Mouse (Mus musculus) intestine, postnatal 0 days (tissue): ENCODE measurements around the gene Tlcd1. TPM values are rescaled to one million over a fixed set of nuclear protein-coding genes. Genes with fewer than 3 reads are reported as not detected.

Experiments used
- ATAC-seq: fragments of 200-750 bp; cut with Nextera tagmentation; 2 replicates; pipeline ENCODE4 v1.8.0; 2017; ENCODE audit warnings: mild to moderate bottlenecking, moderate TSS enrichment, moderate library complexity
- H3K27ac ChIP-seq: fragments of 300-500 bp; sonication (generic); 2 replicates; pipeline ENCODE4 v1.5.1; 2014; ENCODE audit warnings: mild to moderate bottlenecking, low read depth, low read length, moderate library complexity
- H3K27me3 ChIP-seq: fragments of 300-500 bp; sonication (generic); replicated peaks from 2 replicates; pipeline ENCODE4 v1.6.1; 2014; ENCODE audit warnings: low read length, mixed read lengths; ENCODE audit not compliant: control insufficient read depth, insufficient read depth
- H3K36me3 ChIP-seq: fragments of 300-500 bp; sonication (generic); 2 replicates; pipeline ENCODE4 v1.6.1; 2014; ENCODE audit warnings: mild to moderate bottlenecking, moderate library complexity; ENCODE audit not compliant: control insufficient read depth, insufficient read depth
- H3K4me1 ChIP-seq: fragments of 300-500 bp; sonication (generic); replicated peaks from 2 replicates; pipeline ENCODE4 v1.6.1; 2014; ENCODE audit warnings: antibody characterized with exemption, low read length, mixed read lengths; ENCODE audit not compliant: control insufficient read depth, insufficient read depth
- H3K4me2 ChIP-seq: fragments of 300-500 bp; sonication (generic); replicated peaks from 2 replicates; pipeline ENCODE4 v1.6.1; 2014; ENCODE audit warnings: low read depth, mild to moderate bottlenecking, moderate library complexity
- H3K4me3 ChIP-seq: fragments of 300-500 bp; sonication (generic); 2 replicates; pipeline ENCODE4 v1.5.1; 2014; ENCODE audit warnings: low read depth, low read length
- H3K9ac ChIP-seq: fragments of 300-500 bp; sonication (generic); 2 replicates; pipeline ENCODE4 v1.6.1; 2014; ENCODE audit warnings: mild to moderate bottlenecking, low read depth, low read length
- H3K9me3 ChIP-seq: fragments of 300-500 bp; sonication (generic); 2 replicates; pipeline ENCODE4 v1.6.1; 2016; ENCODE audit warnings: mixed run types; ENCODE audit not compliant: control insufficient read depth
- CTCF ChIP-seq: sonication (generic); IDR thresholded peaks from 2 replicates; pipeline ENCODE4 v1.5.1; 2016; ENCODE audit warnings: low read depth, mild to moderate bottlenecking, control low read depth, antibody characterized with exemption, moderate library complexity
- whole genome bisulfite sequencing: fragments of 180-500 bp; shearing (Covaris S2); extraction: QIAGEN DNeasy Blood & Tissue Kit; methylation state at CpG from one replicate; pipeline ENCODE4 v1.1.7; 2014; 5-methylcytosine and 5-hydroxymethylcytosine counted together
- polyA plus RNA-seq: library from polyadenylated mRNA; unstranded; fragments of >200 nt; fragmentation: Nextera tagmentation; extraction: Ambion mirVana; gene quantifications from 2 replicates; pipeline ENCODE4 v1.2.1, GENCODE M21; 2015

Gene Tlcd1
- polyA plus RNA-seq, 1 experiment from 2014 or later, result 14.1 TPM

DNA sequence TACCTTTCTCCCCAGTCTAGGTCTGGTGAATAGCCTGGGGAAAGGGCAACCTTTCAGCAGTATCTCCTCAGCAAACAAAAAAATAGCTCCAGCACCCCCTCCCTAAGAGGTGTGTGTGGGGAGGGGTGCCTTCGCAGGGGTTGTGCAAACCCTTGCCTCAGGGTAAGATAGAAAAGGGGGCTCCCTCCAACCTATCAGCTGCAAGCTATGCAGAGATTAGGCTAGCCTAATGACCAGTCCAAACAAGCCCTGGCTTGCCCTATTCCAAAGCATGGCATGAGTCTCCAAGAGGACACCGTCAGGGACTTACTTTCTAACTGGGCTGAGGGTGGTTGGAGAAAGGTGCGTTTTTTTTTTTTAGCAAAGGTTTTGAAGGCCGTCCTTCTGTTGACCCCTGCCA, 10.3 kb upstream of the Tlcd1 start:
- Histone ChIP-seq H3K36me3 (peaks cover 14% of the 10 kb centered on the region), H3K9me3 (no peaks in the 10 kb centered on the region), H3K27me3 (no peaks in the 10 kb centered on the region), H3K27ac (peak overlapping the region; percentile 97), H3K4me3 (peak overlapping the region; percentile 88; the same call in 1 of the 2 replicates), H3K4me1 (peaks cover 14% of the 10 kb centered on the region; the same call in 1 of the 2 replicates), H3K4me2 (peak overlapping the region; percentile 89), H3K9ac (peak overlapping the region; percentile 88; the same call in 1 of the 2 replicates)
- WGBS, result 34% methylated on average over 4 of the region's 4 CpGs
- no peak for ATAC-seq
- TF ChIP-seq CTCF, result no peak

DNA sequence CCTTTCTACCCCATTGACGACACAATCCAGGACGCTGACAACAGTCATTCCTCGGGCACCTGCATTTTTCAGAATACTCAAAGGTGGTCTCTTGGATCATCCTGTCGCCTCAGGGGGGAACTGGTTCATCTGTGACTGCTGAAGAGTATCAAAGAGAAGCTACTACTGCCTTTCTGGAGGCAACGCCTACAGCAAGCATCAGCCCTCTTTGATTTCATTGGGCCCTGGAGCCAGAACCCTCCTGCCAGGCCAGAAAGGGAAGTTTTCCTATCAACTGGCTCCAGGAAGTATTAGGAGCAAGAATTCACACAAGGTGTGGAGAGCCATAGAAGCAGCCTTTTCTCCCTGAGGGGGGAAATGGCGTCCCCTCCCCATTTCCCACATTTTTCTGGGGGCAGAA, 9.9 kb upstream of the Tlcd1 start:
- no peaks in the 10 kb centered on the region for H3K9me3 ChIP-seq
- H3K27me3 ChIP-seq, result no peaks in the 10 kb centered on the region
- H3K36me3 ChIP-seq, result 0 out of 2 replicates have a peak, but pooled peaks cover 10% of the 10 kb centered on the region
- H3K4me1 ChIP-seq, result peaks cover 14% of the 10 kb centered on the region; the same call in 1 of the 2 replicates
- no peak overlapping the region for H3K9ac ChIP-seq
- WGBS, result 58% methylated on average over 6 of the region's 6 CpGs
- peak overlapping the region; percentile 97 for H3K27ac ChIP-seq
- no peak overlapping the region for H3K4me3 ChIP-seq
- TF ChIP-seq CTCF, result no peak
- peak overlapping the region; percentile 89; the same call in 1 of the 2 replicates for H3K4me2 ChIP-seq
- no peak for ATAC-seq

DNA sequence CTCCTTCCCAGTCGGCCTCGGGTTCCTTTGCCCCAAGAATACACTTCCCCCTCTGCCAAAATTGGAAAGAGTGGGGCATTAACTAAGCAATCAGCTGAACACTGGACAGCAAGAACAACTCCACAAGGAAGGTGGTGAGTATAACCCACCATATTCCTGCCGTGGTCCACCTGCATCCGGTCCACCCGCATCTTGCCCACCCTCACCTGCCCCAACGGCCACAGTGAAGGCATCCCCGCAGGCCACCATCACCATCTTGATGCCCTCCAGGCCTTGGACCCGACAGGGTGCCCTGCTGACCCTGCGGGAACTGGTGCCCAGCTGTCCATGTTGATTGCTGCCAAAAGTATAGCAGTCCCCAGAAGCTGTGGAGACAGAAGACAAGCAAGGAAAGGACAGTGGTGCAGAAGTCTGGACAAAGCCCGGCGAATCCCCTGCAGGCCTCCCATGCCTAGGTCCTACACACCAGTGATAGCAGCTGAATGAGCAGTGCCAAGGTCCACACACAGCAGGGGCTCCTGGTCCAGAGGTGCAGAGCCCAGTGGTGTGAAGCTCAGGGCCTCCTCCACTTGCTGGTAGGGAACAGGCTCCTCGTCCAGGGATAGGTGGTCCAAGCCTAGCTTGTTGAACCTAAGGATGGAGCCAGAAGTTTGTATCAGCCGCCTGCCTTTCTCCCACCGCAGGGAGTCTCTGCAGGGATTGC, 9.1 kb upstream of the Tlcd1 start:
- H3K9me3 ChIP-seq, result no peaks in the 10 kb centered on the region
- no peak overlapping the region for H3K4me3 ChIP-seq
- TF ChIP-seq CTCF, result no peak
- 80% methylated on average over 14 of the region's 14 CpGs for WGBS
- H3K27me3 ChIP-seq, result no peaks in the 10 kb centered on the region
- H3K27ac ChIP-seq, result peak overlapping the region; percentile 97; the same call in 1 of the 2 replicates
- peaks cover 14% of the 10 kb centered on the region; the same call in 1 of the 2 replicates for H3K4me1 ChIP-seq
- ATAC-seq, result no peak
- peak overlapping the region; percentile 60; the same call in 1 of the 2 replicates for H3K4me2 ChIP-seq
- H3K9ac ChIP-seq, result no peak overlapping the region
- 0 out of 2 replicates have a peak, but pooled peaks cover 4% of the 10 kb centered on the region for H3K36me3 ChIP-seq

DNA sequence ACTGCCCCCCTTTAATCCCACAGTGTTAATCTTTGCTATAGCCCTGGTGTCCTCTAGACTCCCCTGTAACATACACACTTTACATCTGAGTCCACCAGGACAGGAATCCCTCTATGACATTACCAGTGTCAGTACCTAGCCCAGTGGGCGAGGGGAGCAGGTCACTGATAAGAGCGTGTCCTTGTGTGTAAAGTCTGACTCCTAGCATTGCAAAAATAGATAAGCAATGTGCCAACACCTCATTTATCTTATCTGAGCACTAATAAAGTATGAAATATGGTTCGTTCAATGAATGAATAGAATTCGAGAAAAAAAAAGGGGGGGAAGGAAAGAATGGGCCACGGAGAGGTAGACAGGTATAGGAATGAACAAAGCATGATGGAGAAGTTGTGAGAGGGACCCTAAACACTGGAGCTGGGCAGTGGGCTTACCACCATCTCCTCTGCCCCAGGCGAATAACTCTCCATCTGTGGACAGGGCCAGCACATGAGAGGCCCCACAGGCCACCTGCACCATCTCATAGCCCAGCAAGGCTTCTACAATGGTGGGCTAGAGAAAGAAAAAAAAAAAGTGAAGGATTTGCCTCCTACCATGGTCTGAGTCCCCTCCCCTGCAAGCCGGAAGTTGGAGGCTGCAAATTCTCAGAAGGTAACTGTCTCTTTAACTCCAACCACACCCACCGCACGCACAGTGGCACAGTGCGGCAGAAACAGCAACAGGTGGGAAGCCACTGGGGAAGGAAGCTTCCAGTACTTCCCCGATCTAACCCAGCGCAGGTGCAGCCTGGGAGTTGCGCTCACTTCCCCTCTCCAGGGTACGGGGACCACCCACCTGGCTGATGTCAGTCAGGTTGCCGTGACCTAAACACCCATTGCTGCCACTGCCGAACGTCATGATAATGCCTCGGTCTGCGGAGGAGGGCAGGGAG, 7.7 kb upstream of the Tlcd1 start:
- Histone ChIP-seq H3K9me3 (no peaks in the 10 kb centered on the region), H3K4me1 (peaks cover 5% of the 10 kb centered on the region; the same call in 1 of the 2 replicates), H3K36me3 (0 out of 2 replicates have a peak, but pooled peaks cover 4% of the 10 kb centered on the region), H3K27me3 (no peaks in the 10 kb centered on the region), H3K4me3 (peak overlapping the region; percentile 25), H3K27ac (peak overlapping the region; percentile 66), H3K9ac (no peak overlapping the region), H3K4me2 (peak overlapping the region; percentile 60)
- 32% methylated on average over 19 of the region's 19 CpGs for WGBS
- peak; percentile 23 for ATAC-seq
- TF ChIP-seq CTCF, result no peak

DNA sequence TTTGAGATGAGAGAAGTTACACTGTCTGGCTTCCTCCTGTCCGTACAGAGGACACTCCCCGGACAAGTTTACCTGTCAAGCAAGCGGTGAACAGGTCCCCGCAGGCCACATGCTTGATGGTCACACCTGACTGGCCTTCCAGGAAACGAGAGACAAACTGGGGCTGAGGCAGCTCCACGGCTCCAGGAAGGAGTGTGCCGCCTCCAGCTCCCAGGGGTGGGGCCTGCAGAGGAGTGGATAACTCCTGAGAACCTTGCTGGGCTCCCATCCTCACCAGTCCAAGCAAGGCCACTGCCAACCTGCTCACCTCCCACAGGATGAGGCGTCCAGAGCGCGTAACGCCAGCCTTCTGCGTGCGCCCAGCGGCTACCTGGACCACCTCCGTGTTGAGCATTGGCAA, 6.2 kb upstream of the Tlcd1 start:
- no peak for ATAC-seq
- no peak overlapping the region for H3K27ac ChIP-seq
- peaks cover 5% of the 10 kb centered on the region; the same call in 1 of the 2 replicates for H3K4me1 ChIP-seq
- TF ChIP-seq CTCF, result no peak
- 0 out of 2 replicates have a peak, but pooled peaks cover 4% of the 10 kb centered on the region for H3K36me3 ChIP-seq
- H3K27me3 ChIP-seq, result no peaks in the 10 kb centered on the region
- no peak overlapping the region for H3K4me3 ChIP-seq
- 71% methylated on average over 15 of the region's 15 CpGs for WGBS
- H3K9ac ChIP-seq, result no peak overlapping the region
- H3K9me3 ChIP-seq, result no peaks in the 10 kb centered on the region
- H3K4me2 ChIP-seq, result no peak overlapping the region

DNA sequence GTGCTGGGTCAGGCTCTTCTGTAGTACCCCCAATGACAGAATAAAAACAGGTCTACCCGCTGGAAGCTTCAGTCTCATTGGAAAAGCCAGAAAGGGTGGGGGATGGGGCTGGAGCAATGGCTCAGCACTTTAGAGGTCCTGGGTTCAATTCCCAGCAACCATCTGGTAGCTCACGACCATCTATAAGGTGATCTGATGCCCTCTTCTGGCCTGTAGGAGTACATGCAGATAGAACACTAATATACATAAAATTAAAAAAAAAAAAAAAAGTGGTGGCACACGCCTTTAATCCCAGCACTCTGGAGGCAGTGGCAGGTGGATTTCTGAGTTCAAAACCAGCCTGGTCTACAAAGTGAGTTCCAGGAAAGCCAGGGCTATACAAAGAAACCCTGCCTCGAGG, 5.2 kb upstream of the Tlcd1 start:
- Histone ChIP-seq H3K9me3 (no peaks in the 10 kb centered on the region), H3K36me3 (0 out of 2 replicates have a peak, but pooled peaks cover 4% of the 10 kb centered on the region), H3K4me1 (peaks cover 5% of the 10 kb centered on the region; the same call in 1 of the 2 replicates), H3K4me3 (no peak overlapping the region), H3K4me2 (no peak overlapping the region), H3K27ac (no peak overlapping the region), H3K9ac (no peak overlapping the region), H3K27me3 (no peaks in the 10 kb centered on the region)
- no peak for ATAC-seq
- peak; percentile 57 for TF ChIP-seq CTCF
- 84% methylated on average over 4 of the region's 4 CpGs for WGBS
